Comparison of ENCODE assay signal across 8 mouse cellular contexts in genomic region chr9:107288711-107289110, GRCm38 (mm10). TPM values are rescaled to one million over a fixed set of nuclear protein-coding genes. Genes with fewer than 3 reads are reported as not detected.
DNase-seq lines count a peak whose midpoint lies in the region; ATAC-seq and TF ChIP-seq lines count a peak whose summit lies in the region.

No protein-coding gene starts in this region.

- H3K4me1 ChIP-seq in cerebellum, adult 2 months (ENCODE audit: control insufficient read depth, insufficient read depth, low read length) = peaks cover 4% of the 10 kb centered on the region; the same call in 1 of the 2 replicates
- peaks cover 15% of the 10 kb centered on the region for H3K4me1 ChIP-seq in hindbrain, embryonic 12.5 days
- peaks cover 57% of the 10 kb centered on the region for H3K4me1 ChIP-seq in liver, embryonic 13.5 days (replicated peaks)

- H3K4me3 ChIP-seq in cerebellum, adult 2 months (replicated peaks; ENCODE audit: insufficient read depth, low read depth, low read length) = peak overlapping the region; percentile 62
- H3K4me3 ChIP-seq in hindbrain, embryonic 12.5 days = peak overlapping the region; percentile 37
- H3K4me3 ChIP-seq in liver, embryonic 13.5 days (replicated peaks) = peak overlapping the region; percentile 66

- no peaks in the 10 kb centered on the region for H3K36me3 ChIP-seq in hindbrain, embryonic 12.5 days
- no peaks in the 10 kb centered on the region for H3K36me3 ChIP-seq in liver, embryonic 13.5 days

- peak overlapping the region; percentile 68 for H3K4me2 ChIP-seq in hindbrain, embryonic 12.5 days (replicated peaks)
- H3K4me2 ChIP-seq in liver, embryonic 13.5 days = peak overlapping the region; percentile 98

- H3K9ac ChIP-seq in hindbrain, embryonic 12.5 days = no peak overlapping the region
- H3K9ac ChIP-seq in liver, embryonic 13.5 days = peak overlapping the region; percentile 70

- TF ChIP-seq CTCF in cerebellum, adult 2 months (IDR thresholded peaks at IDR 0.05; ENCODE audit: borderline replicate concordance, insufficient read depth, low read depth, low read length) = no peak

- H3K9me3 ChIP-seq in hindbrain, embryonic 12.5 days (replicated peaks) = no peaks in the 10 kb centered on the region
- no peaks in the 10 kb centered on the region for H3K9me3 ChIP-seq in liver, embryonic 13.5 days (replicated peaks)

- no peak overlapping the region for H3K27ac ChIP-seq in cerebellum, adult 2 months (ENCODE audit: insufficient read depth, low read length)
- no peak overlapping the region for H3K27ac ChIP-seq in hindbrain, embryonic 12.5 days
- H3K27ac ChIP-seq in liver, embryonic 13.5 days = peak overlapping the region; percentile 74

- H3K27me3 ChIP-seq in cerebellum, adult 2 months (ENCODE audit: control insufficient read depth, insufficient read depth, low read length) = no peaks in the 10 kb centered on the region
- peaks cover 25% of the 10 kb centered on the region for H3K27me3 ChIP-seq in hindbrain, embryonic 12.5 days
- peaks cover 10% of the 10 kb centered on the region; the same call in 1 of the 2 replicates for H3K27me3 ChIP-seq in liver, embryonic 13.5 days

- ATAC-seq in hindbrain, embryonic 12.5 days (ENCODE audit: low FRiP score) = no peak
- peak; percentile 71 for ATAC-seq in liver, embryonic 13.5 days (ENCODE audit: low read depth)

- TF ChIP-seq POLR2A in cerebellum, adult 2 months (IDR thresholded peaks at IDR 0.05; ENCODE audit: borderline replicate concordance, insufficient read depth, low read length) = no peak

- WGBS in cerebellum, adult 2 months = 52% methylated on average over 8 of the region's 8 CpGs
- WGBS in hindbrain, embryonic 12.5 days = 34% methylated on average over 8 of the region's 8 CpGs
- 14% methylated on average over 8 of the region's 8 CpGs for WGBS in liver, embryonic 13.5 days (ENCODE audit: insufficient replicate concordance)

- no peak for DNase-seq in cerebellum, adult 2 months
- DNase-seq in cerebellum, postnatal 25 days = no peak
- peak; percentile 84 for DNase-seq in T-cell, adult 2 months (ENCODE audit: low spot score)
- peak; percentile 66 for DNase-seq in liver, embryonic 13.5 days
- peak; percentile 92 for DNase-seq in naive thymus-derived CD4-positive, alpha-beta T cell, adult 2 months (ENCODE audit: low read depth)
- DNase-seq in cerebellum, postnatal 10 days = no peak
- DNase-seq in cerebellum, postnatal 4 days (ENCODE audit: low spot score in 2 of 2) = no peak

RNA-seq across cellular contexts. Expression of gene Mapkapk3, which starts 1.0 kb away (rescaled TPM):
- 10.5 and 11.7 TPM in 2 replicates for polyA plus RNA-seq in cerebellum, adult 2 months (2012; rRNA removed)
- polyA plus RNA-seq in hindbrain, embryonic 12.5 days (2016; fragmentation: Nextera tagmentation; extraction: Ambion mirVana) = 3.9 and 5.0 TPM in 2 replicates
- polyA plus RNA-seq in liver, embryonic 13.5 days (2015; fragmentation: Nextera tagmentation; extraction: Ambion mirVana) = 9.1 and 10.2 TPM in 2 replicates

RNA-seq across cellular contexts. Expression of gene Cish, which starts 7.1 kb away (rescaled TPM):
- 4.1 and 4.3 TPM in 2 replicates for polyA plus RNA-seq in cerebellum, adult 2 months (2012; rRNA removed)
- polyA plus RNA-seq in hindbrain, embryonic 12.5 days (2016; fragmentation: Nextera tagmentation; extraction: Ambion mirVana) = 6.8 and 8.0 TPM in 2 replicates
- polyA plus RNA-seq in liver, embryonic 13.5 days (2015; fragmentation: Nextera tagmentation; extraction: Ambion mirVana) = 10.7 and 12.2 TPM in 2 replicates

RNA-seq across cellular contexts. Expression of gene Hemk1, which starts 49.4 kb away (rescaled TPM):
- polyA plus RNA-seq in cerebellum, adult 2 months (2012; rRNA removed) = 27.8 and 31.7 TPM in 2 replicates
- polyA plus RNA-seq in hindbrain, embryonic 12.5 days (2016; fragmentation: Nextera tagmentation; extraction: Ambion mirVana) = 12.1 and 14.1 TPM in 2 replicates
- polyA plus RNA-seq in liver, embryonic 13.5 days (2015; fragmentation: Nextera tagmentation; extraction: Ambion mirVana) = 3.6 and 3.8 TPM in 2 replicates

RNA-seq across cellular contexts. Expression of gene 6430571L13Rik, which starts 51.7 kb away (rescaled TPM):
- polyA plus RNA-seq in cerebellum, adult 2 months (2012; rRNA removed) = 44.9 and 52.5 TPM in 2 replicates
- polyA plus RNA-seq in hindbrain, embryonic 12.5 days (2016; fragmentation: Nextera tagmentation; extraction: Ambion mirVana) = 3.6 and 4.7 TPM in 2 replicates
- 0.03 and 0.09 TPM in 2 replicates for polyA plus RNA-seq in liver, embryonic 13.5 days (2015; fragmentation: Nextera tagmentation; extraction: Ambion mirVana)

RNA-seq across cellular contexts. Expression of gene Dock3, which starts 57.0 kb away (rescaled TPM):
- polyA plus RNA-seq in cerebellum, adult 2 months (2012; rRNA removed) = 121 and 129 TPM in 2 replicates
- 13.4 and 14.4 TPM in 2 replicates for polyA plus RNA-seq in hindbrain, embryonic 12.5 days (2016; fragmentation: Nextera tagmentation; extraction: Ambion mirVana)
- polyA plus RNA-seq in liver, embryonic 13.5 days (2015; fragmentation: Nextera tagmentation; extraction: Ambion mirVana) = 0.09 and 0.19 TPM in 2 replicates

Comparison
In these comparisons a context has a peak if more than half of its experiments do, and no peak if none do; other contexts are left out.
1. DNase-seq: peak in T-cell, adult 2 months (single experiment), liver, embryonic 13.5 days (single experiment) and naive thymus-derived CD4-positive, alpha-beta T cell, adult 2 months (single experiment); none in cerebellum, adult 2 months (0 of 2), cerebellum, postnatal 25 days (0 of 2), cerebellum, postnatal 10 days (0 of 2) and cerebellum, postnatal 4 days (0 of 2).
2. Peak in every context shown above with its lines, with median percentiles within 50 percentile points of each other: H3K4me3 ChIP-seq.